Mouse (Mus musculus) gastrocnemius, postnatal 10 days (tissue): ENCODE measurements around the gene Trip13. TPM values are rescaled to one million over a fixed set of nuclear protein-coding genes. Genes with fewer than 3 reads are reported as not detected.
A peak's percentile ranks its signal among the peaks of the same experiment; 100 is the strongest.

ENCODE experiments used
- DNase-seq: peaks from one replicate; pipeline ENCODE4 v3.0.0; 2021; ENCODE audit warnings: mixed read lengths
- microRNA-seq, 2 experiments: library from miRNA; unstranded; fragments of <30 nt; microRNA quantifications; one replicate each; pipeline ENCODE4 v1.2.0; 2021
- total RNA-seq, 2 experiments: library from RNA; stranded (reverse); gene quantifications; 2 replicates each; pipeline ENCODE4 v1.2.3; 2021

Trip13 gene
- total RNA-seq, 2 experiments from 2014 or later: 2.2 to 2.9 TPM

- DNase-seq: no peak
Observed at GRCm38 (mm10) chr13:73886601-73887000, 51.0 kb downstream of the Trip13 start.

- DNase-seq: no peak
Observed at GRCm38 (mm10) chr13:73886066-73886465, 51.5 kb downstream of the Trip13 start.

- peak; percentile 24 for DNase-seq
Observed at GRCm38 (mm10) chr13:73885656-73886055, 51.9 kb downstream of the Trip13 start.

GRCm38 (mm10) chr13:73881347-73881746 lies 56.2 kb downstream of the Trip13 start:
- DNase-seq: no peak

- DNase-seq: peak; percentile 69
Observed at GRCm38 (mm10) chr13:73879824-73880223, 57.8 kb downstream of the Trip13 start.

GRCm38 (mm10) chr13:73872159-73872558 lies 65.4 kb downstream of the Trip13 start:
- DNase-seq: no peak

Small RNAs within 50 kb of the gene (microRNA-seq; reads per million reads assigned to microRNA genes)
- 0 reads per million in 2 experiments for gene Gm25197

Other genes with a start within 250 kb of the Trip13 start
- gene Slc6a19, start 232.9 kb downstream of the Trip13 start, total RNA-seq: not detected
- 1 to 10 TPM; 5.5 to 7.7 TPM for gene Slc12a7, start 204.7 kb downstream of the Trip13 start, total RNA-seq
- 1 to 10 TPM; 3.5 to 3.9 TPM for gene Nkd2, start 90.2 kb downstream of the Trip13 start, total RNA-seq
- gene Brd9, start within 50 bp of the Trip13 start, total RNA-seq: 10 to 100 TPM; 15.4 to 19.0 TPM
- gene Zdhhc11, start 26.1 kb upstream of the Trip13 start, total RNA-seq: not detected
- gene Tppp, start 71.6 kb upstream of the Trip13 start, total RNA-seq: 1 to 10 TPM; 5.5 to 5.8 TPM
- gene Cep72, start 124.5 kb upstream of the Trip13 start, total RNA-seq: 1 to 10 TPM; 1.6 to 2.7 TPM
- 1 to 10 TPM in 1 of 2 experiments, under 1 TPM in 1; 0.77 to 1.6 TPM for gene Slc9a3, start 183.7 kb upstream of the Trip13 start, total RNA-seq